Mouse (Mus musculus) cerebellum, adult 8-10 months (tissue): ENCODE measurements around the gene Cntd1.
A peak's percentile ranks its signal among the peaks of the same experiment; 100 is the strongest.
"Not testable (repeated sequence)": the region's sequence is repeated elsewhere in the genome, so short reads cannot be mapped to it uniquely, and the experiment has no call there.

Experiments used
- DNase-seq: peaks from one replicate; pipeline ENCODE4 v3.0.0; 2022

The Cntd1 gene

DNA sequence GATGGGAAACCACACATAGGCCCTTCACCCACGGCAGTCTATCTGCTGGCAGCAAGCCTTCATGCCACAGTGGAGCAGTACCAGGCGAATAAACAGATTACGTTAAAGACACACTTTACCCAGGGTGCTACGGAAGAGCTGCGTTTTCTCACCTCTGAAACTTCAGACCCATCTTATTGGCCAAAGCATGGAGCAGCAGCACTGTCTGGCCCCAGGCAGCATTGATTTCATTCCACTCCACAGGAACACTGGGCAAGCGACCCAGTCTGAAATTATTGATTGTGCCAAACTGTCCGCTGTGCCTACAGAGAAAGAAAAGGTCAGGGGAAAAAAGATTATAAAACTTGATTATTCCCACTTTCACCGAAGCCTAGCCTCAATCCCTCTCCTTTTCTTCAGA lies 12.4 kb downstream of the Cntd1 start:
- no peak for DNase-seq

DNA sequence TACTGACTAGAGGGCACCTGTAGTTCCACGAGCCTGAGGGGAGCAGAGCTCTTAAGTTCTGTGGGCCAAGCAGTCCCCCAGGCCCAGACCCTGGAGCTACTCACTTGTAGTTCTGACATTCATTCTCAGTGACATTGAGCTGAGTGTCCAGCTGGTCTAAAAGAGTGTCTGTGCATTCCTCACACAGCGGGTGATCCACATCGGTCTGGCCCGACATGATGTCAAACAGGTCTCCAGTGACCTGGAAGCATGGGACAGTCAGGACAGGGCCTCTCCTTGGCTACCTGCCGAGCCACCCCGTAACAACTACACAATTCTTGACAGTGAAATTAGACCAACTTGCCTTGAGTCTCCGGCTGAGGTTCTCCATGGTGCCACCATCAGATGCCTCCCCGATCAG lies 16.4 kb downstream of the Cntd1 start:
- DNase-seq: no peak

DNA sequence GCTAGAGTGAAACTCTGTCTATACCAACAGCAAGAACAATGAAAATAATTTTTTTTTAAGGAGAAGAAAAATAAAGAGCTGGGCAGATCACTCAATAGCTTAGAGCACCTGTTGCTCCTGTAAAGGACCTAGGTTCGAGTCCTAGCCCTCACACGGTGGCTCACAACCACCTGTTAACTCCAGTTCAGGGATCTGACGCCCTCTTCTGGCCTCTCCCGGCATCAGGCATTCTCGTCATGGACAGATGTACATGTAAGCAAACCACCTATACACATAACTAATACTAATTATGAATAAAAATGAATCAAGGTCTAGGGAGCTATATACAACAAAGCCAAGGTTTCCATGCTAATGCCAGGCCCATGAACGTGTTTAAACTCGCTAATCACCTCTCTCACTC lies 22.1 kb downstream of the Cntd1 start:
- no peak for DNase-seq

DNA sequence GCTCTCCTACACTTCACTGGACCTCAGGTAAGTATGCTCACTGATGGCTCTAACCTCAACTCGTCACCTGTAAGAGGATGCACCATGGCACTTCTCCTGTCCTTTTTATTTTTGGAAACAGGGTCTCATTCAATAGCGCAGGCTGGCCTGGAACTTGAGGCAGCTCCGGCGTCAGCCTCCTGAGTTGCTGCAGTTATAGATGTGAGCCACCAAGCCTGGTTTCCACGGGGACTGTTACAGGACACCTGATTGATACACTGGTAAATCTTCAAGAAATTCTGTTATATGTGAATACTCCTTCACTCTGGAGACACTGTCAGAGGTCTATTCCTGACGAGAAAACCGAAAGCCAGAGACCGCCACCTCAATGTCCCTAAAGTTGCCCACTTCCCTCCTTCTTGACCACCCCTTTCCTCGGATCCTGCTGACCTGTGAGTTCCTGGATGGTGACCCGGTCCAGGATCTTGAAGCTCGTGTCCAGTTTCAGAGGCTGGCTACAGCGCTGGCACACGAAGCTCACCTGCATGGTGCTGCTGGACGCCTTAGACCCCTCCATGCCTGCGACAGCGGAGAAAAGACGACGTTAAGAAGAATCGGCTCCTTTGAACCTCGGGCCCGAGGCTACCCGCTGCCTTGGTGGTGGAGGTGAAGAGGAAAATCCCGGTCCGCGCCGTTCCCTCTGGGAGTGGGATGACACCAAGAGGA lies 22.6 kb downstream of the Cntd1 start:
- DNase-seq: no peak

DNA sequence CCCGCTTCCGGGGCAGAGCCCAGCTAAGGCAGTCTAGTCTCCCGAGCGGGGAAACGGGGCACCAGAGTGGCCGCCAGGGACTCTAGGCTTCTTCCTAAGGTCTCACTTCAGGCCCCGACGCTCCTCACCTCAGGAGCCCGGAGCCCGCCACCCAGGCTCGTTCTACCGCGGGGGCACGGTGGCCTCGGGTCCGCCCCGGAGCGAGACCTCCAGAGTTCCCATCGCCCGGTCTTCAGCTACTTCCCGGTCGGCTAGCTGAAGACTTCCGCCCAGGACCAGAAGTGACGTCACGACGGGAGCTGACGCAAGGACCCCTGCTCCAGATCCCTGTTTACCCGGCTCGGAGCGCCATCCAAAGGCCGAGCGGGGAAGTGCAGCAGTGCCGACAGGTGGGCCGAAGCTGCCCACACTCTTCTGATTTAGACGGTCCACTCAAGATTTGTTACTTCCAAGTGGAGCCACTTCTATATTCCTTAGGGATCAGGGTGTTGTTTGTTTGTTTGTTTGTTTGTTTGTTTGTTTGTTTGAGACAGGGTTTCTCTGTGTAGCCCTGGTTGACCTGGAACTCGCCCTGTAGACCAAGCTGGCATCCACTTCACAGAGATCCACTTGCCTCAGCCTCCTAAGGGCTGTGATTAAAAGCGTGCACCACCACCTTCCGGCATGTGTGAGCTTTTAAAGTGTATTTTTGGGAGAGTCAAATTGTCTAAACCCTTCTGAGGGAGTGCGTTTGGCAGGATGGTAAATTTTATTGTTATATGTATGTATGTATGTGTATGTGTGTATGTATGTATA lies 23.4 kb downstream of the Cntd1 start, which contains the start of gene Becn1:
TSS of gene Becn1 (minus strand) at position 283 of the 795 bp plus-strand sequence.
- peak; percentile 97 for DNase-seq

DNA sequence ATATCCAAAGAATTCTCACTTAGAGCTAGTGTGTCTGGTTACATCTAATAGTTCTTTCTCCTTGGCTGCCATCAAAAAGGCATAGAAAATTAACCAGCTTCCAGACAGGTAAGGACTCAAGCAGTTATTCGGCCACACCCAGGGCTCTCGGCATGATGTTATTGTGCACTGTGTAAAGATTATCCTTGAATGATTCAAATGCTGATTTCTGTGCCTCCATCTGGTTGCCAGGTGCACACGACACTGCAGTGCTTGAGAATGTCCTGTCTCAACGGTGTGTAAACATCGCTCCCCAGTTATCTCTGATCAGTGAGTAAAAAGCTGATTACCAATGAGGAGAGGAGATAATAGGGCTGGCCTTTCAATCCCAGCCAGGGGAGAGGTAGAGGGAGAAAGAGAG lies 28.9 kb downstream of the Cntd1 start:
- no peak for DNase-seq

DNA sequence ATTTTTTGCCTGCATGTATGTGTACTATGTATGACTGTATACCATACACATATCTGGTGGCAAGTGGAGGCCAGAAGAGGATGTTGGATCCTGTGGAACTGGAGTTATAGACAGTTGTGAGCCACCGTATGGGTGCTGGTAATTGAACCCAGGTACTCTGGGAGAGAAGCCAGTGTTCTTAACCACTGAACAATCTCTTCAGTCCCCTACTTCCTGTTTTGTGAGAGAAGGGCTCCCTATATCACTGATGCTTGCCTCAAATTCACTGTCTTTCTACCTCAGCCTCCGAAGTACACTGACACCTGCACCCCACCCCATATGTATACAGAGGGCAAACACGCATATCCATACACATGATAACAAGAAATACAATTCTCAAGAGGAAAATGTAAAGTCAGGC lies 32.3 kb downstream of the Cntd1 start:
- DNase-seq: no peak

DNA sequence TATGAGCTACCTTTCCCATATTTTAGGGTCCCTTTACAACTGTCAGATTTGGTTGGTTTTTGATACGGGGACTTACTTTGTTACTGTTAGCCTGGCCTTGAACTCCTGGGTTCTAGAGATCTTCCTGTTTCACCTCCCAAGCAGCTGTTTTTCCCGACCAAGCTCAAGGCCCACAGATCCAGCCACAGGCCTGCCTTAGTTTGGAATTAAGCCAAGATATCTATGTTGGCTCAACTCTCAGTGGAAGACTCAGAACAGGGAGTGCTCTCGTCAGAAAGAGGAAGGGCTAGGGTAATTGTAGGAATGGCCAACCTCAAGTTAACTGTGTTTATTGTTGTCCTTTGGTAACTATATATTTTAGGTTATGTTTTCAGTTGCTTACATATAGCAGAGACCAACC lies 33.3 kb downstream of the Cntd1 start:
- no peak for DNase-seq

DNA sequence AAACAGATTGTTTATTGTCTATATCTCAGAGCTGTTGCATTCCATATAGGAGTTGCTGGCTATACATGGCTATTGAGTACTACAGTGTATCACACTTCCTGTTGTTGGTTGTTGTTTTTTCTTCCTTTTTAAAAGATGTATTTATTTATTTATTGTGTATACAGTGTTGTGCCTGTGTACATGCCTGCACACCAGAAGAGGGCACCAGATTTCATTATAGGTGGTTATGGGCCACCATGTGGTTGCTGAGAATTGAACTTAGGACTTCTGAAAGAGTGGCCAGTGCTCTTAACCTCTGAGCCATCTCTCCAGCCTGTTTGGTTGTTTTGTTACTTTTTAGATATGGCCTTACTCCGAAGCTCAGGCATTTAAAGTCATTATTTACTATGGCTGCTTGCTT lies 35.8 kb downstream of the Cntd1 start:
- no peak for DNase-seq

DNA sequence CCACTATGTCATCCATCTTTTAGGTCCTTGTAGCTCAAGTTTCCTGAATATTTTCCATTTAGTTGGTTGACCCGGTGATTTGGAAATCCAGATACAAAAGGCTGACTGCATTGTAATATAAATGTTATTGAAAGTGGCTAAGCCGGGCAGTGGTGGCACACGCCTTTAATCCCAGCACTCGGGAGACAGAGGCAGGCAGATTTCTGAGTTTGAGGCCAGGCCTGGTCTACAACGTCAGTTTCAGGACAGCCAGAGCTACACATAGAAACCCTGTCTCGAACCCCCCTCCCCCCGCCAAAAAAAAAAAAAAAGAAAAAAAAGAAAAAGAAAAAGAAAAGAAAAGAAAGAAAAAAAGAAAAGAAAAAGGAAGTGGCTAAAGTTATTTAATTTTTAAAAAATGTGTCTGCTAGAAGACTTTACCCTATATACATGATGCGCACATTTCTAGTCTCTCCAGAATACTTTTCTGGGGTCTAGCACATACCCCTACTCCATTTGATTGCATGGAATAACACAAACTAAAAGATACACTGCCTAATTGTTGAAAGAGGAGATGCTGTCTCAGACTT lies 36.4 kb downstream of the Cntd1 start:
- DNase-seq: no peak

DNA sequence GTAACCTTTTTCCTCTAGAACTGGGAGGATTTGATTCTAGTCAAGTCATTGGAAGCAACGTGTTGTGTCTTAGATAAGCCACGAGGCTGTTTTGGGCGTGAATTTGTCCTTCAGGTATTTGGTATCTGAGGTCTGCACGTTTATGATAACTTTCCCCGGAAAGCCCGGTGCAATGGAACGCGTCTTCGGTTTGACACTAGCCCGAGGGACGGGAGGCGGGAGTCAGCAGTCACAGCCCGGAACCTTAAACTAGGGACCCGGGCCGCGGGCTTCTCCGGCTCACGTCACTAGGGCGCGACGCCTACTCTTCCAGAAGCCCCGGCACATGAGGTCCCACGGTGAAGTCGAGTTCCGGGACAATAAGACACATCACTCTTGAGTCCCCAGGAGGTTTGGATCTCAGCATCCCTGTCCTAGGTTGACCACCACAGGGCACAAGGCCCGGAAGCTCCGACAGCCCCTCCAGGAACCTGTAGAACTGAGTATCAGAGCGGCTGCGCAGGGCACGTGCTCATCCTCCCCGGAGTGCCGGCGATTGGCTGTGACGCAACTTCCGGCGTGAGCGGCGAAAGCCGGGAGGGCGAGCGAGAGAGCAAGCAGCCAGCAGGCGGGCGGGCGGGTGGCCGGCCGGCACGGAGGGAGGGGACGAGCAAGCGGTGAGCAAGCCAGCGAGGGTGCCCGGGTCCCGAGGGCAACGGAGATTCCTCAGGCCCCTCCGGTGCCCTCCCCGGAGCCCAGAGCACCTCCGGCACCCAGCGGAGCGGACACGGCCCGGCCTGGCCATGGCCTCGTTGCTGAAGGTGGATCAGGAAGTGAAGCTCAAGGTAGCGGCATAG lies 37.1 kb downstream of the Cntd1 start, which contains the start of gene Psme3:
TSS of gene Psme3 (plus strand) at position 549 of the 836 bp plus-strand sequence.
- DNase-seq: peak; percentile 94

DNA sequence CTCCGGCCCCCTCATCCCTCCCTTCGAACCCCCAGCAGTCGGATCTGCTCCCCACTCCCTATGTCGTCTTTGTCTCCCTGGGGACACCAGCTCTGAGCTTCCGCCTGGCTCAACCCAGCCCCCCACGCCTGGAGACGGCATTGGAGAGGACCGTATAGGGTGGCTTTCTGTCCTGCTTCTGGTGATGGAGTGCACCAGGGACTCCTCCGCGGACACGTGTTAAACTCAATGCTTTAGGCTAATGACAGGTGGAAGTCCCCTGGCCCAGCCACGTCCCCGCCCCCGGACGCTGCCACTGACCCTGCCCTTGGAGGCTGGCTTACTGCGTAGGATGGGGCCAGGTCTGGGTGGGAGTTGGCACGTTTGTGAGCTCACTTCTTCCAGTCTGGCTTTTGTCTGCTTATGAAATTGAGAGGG lies 37.7 kb downstream of the Cntd1 start:
- peak; percentile 16 for DNase-seq

DNA sequence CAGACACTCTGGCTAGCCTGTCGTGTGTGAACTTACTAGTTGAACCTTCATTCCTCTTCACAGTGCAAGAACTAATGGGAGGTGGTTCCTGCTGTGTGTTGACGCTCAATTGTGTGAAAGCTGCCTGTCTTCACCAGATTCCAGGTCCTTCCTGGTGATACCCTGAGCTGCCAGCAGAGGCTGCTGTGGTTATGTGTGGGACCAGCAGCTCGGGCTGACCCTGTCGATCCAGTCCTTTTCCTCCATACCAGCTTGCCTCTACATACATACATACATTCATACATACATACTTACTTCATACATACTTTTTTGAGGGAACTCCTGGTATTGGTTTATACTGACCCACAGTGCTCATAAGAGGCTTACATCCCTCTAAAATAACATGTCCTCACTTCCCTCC lies 44.8 kb downstream of the Cntd1 start:
- DNase-seq: peak; percentile 47

DNA sequence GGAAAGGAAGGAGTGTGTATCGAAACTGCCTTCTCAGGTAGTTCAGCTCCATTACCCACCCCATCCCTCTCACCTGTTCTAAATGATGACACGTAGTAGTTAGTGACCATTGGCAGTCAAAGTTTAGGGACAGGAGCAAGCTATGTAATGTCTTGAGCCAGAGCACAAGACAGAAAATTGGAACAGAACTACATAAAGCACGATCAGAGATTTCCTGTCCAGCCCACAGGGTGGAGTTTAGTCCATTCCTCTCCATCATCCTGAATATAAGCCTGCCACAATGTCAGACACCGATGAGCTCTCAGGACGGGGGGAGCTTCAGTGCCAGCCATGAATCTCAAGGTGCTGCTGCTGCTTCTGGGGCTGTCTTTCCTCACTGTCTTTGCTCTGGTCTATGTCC lies 46.0 kb downstream of the Cntd1 start, which contains the start of gene Aoc2:
TSS of gene Aoc2 (plus strand) at position 301 of the 400 bp plus-strand sequence.
- no peak for DNase-seq

DNA sequence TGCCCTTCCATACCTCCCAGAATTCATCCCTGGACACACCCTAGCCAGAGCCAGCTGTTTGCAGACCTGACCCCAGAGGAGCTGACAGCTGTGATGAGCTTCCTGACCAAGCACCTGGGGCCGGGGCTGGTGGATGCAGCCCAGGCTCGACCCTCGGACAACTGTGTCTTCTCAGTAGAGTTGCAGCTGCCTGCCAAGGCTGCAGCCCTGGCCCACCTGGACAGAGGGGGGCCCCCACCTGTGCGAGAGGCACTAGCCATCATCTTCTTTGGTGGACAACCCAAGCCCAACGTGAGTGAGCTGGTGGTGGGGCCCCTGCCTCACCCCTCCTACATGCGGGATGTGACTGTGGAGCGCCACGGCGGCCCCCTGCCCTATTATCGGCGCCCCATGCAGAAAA lies 46.4 kb downstream of the Cntd1 start:
- DNase-seq: not testable (repeated sequence)

DNA sequence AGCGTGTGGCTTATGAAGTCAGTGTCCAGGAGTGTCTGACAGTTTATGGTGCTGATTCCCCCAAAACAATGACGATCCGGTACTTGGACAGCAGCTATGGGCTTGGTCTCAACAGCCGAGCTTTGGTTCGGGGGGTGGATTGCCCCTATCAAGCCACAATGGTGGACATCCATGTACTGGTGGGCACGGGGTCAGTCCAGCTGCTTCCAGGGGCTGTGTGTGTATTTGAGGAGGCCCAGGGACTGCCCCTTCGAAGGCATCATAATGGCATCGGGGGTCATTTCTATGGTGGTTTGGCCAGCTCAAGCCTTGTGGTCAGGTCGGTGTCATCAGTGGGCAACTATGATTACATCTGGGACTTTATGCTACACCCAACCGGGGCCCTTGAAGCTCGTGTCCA lies 47.3 kb downstream of the Cntd1 start:
- DNase-seq: no peak

DNA sequence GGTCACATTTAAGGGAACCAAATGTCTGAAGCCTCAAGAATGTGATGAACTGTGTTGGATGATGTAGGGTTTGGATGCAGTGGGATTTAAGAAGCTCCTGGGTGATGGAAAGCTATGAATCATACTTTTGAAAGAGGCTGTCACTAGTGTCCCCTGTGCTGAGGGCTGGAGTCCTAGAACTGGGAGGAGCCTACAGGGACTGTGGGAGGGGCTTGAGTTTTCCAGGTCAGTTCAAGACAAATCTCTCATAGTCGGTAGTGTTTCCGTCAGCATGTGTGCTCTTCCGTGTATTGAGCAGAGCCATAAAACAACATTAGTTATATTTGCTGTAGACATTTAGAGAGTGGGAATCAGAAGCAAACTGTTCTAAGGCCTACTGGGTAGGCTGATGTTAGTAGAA lies 48.5 kb downstream of the Cntd1 start:
- DNase-seq: no peak

DNA sequence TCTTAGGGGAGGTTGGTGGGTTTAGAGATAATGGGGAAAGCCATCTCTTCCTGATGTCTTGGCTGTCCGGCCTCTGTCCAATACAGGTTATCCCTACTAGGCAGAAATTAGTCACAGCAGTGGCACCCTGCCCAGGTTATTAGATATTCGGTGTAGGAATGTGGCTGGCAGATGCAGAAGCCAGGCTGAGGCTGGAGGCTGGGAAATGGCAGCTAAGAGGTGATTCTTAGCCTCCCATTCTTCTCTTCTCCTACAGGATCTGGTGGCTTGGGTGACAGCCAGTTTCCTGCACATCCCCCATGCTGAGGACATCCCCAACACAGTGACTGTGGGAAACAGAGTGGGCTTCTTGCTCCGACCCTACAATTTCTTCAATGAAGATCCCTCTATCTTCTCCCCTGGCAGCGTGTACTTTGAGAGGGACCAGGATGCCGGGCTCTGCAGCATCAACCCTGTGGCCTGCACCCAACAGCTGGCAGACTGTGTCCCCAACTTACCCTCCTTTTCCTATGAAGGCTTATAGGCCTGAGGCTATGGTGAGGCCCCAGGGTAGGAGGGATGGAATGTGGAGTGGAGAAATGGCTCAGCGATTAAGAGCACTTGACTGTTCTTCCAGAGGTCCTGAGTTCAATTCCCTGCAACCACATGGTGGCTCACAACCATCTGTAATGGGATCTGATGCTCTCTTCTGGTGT lies 50.3 kb downstream of the Cntd1 start:
- no peak for DNase-seq

DNA sequence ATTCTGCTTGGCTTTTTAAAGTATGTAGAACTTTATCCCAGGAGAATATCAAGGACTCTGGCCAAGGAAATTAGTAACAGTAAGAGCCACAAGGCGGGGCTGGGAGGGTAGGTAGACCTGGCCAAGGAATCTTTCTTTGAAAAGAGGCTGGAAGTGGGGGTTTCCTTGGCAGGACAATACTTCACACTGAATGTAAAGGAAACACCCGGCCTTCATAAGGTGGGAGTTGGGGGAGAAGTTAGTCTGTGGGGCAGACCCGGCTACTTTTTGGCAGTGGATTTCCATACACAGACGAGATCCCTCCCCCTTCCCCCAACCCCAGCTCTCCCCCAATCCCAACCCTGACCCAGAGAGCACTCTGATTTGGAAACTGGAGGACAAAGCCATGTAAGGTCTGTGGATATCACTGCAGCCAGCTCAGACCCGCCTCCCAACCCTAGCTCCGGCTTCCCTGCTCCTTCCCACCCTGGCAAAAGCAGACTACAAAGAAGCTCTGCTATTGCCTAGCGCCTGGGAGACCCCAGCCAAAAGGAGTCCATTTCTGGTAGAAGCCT lies 51.6 kb downstream of the Cntd1 start, which contains the start of gene Aoc3:
TSS of gene Aoc3 (plus strand) at position 235 of the 554 bp plus-strand sequence.
- no peak for DNase-seq

DNA sequence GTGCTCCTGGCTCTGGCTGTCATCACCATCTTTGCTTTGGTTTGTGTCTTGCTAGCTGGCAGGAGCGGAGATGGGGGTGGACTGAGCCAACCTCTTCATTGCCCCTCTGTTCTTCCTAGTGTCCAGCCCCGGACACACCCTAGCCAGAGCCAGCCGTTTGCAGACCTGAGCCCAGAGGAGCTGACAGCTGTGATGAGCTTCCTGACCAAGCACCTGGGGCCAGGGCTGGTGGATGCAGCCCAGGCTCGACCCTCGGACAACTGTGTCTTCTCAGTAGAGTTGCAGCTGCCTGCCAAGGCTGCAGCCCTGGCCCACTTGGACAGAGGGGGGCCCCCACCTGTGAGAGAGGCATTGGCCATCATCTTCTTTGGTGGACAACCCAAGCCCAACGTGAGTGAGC lies 52.1 kb downstream of the Cntd1 start:
- DNase-seq: not testable (repeated sequence)

DNA sequence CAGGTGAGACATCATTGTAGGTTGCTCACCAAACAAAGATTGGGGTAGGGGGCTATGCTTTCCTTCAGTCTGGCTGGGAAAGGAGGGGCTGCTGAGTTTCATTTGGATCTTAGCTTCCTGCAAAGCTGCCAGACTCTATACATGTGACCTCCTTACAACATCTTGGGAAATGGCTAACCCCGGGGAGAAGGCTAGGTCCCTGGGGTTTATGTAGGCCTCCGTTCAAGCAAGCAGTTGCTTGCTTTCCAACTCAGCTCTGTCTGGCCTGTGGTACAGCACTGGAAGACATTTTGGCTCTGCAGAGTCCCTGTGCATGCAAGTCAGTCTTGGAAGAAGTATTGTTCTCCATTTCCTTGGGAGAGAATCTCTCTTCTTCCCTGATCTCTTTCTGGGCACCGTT lies 53.7 kb downstream of the Cntd1 start:
- DNase-seq: no peak

DNA sequence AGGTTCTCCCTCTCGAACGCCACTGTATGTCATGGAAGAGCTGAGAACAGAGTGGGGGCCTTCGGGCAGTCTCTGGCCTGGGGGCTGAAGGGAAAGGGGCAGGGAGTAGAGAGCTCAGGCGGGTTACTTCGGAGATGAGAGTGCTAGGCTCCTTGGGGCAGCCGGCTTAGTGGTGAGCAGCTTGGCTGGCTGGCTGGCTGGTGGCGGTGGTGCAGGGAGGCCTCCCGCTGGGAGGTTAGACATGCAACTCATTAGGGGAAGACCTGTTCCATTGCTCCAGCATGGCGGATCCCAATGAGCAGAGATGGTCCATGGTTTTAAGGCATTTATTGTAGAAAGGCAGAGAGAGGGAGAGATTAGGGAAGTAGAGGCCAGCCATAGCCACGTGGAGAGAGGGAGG lies 55.2 kb downstream of the Cntd1 start:
- no peak for DNase-seq
